Mouse (Mus musculus) small intestine, adult 2 months (tissue): ENCODE measurements around the gene Plekhg5.

ENCODE experiments used
- CTCF ChIP-seq: fragments of 200-500 bp; IDR thresholded peaks from 2 replicates; pipeline ENCODE4 v1.5.1; 2012; ENCODE audit warnings: low read depth, mild to moderate bottlenecking, control low read depth, inconsistent platforms, low read length, moderate library complexity, mixed read lengths; ENCODE audit not compliant: insufficient replicate concordance, insufficient read length; ENCODE audit errors: extremely low read depth
- POLR2A ChIP-seq: fragments of 200-500 bp; IDR thresholded peaks from 2 replicates; pipeline ENCODE4 v1.6.1; 2012; ENCODE audit warnings: low read depth, mild to moderate bottlenecking, control low read depth, inconsistent platforms, low read length, moderate library complexity

DNA sequence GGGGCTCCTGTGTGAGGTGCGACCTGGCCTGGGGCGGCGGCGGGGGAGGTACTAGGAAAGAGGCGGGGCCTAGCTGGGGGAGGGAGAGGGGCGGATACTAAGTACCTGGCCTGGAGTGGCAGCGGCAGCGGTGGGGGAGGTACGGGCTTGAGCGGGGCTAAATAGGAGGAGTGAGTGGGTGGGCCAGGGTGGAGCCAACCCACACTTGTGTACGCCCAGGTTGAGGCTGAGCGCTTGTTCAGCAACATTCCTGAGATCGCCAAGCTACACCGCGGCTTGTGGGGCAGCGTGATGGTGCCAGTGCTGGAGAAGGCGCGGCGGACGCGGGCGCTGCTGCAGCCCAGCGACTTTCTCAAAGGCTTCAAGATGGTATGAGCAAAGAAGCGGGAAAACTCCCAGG lies 35.2 kb downstream of the Plekhg5 start:
- TF ChIP-seq CTCF (no peak), POLR2A (no peak)
